Mouse (Mus musculus) embryonic facial prominence, embryonic 15.5 days (tissue): Measurements from ENCODE around the gene Slc39a1. TPM values are rescaled to one million over a fixed set of nuclear protein-coding genes. Genes with fewer than 3 reads are reported as not detected.
"Not testable (repeated sequence)": the region's sequence is repeated elsewhere in the genome, so short reads cannot be mapped to it uniquely, and the experiment has no call there.

Source experiments
- ATAC-seq: fragments of 200-750 bp; cut with Nextera tagmentation; 2 replicates; pipeline ENCODE4 v1.8.0; 2017; ENCODE audit warnings: low read depth, moderate TSS enrichment; ENCODE audit not compliant: insufficient number of reproducible peaks, low FRiP score, low TSS enrichment
- H3K27ac ChIP-seq: fragments of 300-500 bp; sonication (generic); replicated peaks from 2 replicates; pipeline ENCODE4 v1.5.1; 2015; ENCODE audit warnings: mild to moderate bottlenecking, inconsistent platforms
- H3K27me3 ChIP-seq: fragments of 300-500 bp; sonication (generic); 2 replicates; pipeline ENCODE4 v1.6.1; 2015; ENCODE audit warnings: inconsistent platforms
- H3K36me3 ChIP-seq: fragments of 300-500 bp; sonication (generic); 2 replicates; pipeline ENCODE4 v1.6.1; 2015; ENCODE audit warnings: mild to moderate bottlenecking, inconsistent platforms
- H3K4me1 ChIP-seq: fragments of 300-500 bp; sonication (generic); 2 replicates; pipeline ENCODE4 v1.6.1; 2015; ENCODE audit warnings: inconsistent platforms
- H3K4me2 ChIP-seq: fragments of 300-500 bp; sonication (generic); replicated peaks from 2 replicates; pipeline ENCODE4 v1.6.1; 2015; ENCODE audit warnings: mild to moderate bottlenecking, inconsistent platforms
- H3K4me3 ChIP-seq: fragments of 300-500 bp; sonication (generic); replicated peaks from 2 replicates; pipeline ENCODE4 v1.5.1; 2015; ENCODE audit warnings: mild to moderate bottlenecking, inconsistent platforms
- H3K9ac ChIP-seq: fragments of 300-500 bp; sonication (generic); 2 replicates; pipeline ENCODE4 v1.6.1; 2015; ENCODE audit warnings: inconsistent platforms
- H3K9me3 ChIP-seq: fragments of 300-500 bp; sonication (generic); replicated peaks from 2 replicates; pipeline ENCODE4 v1.6.1; 2016; ENCODE audit warnings: inconsistent platforms
- WGBS: fragments of 180-500 bp; shearing (Covaris S2); methylation state at CpG from one replicate; pipeline ENCODE4 v1.1.7; 2015; 5-methylcytosine and 5-hydroxymethylcytosine counted together
- polyA plus RNA-seq: library from polyadenylated mRNA; unstranded; fragments of >200 nt; fragmentation: Nextera tagmentation; extraction: Ambion mirVana; gene quantifications from 2 replicates; pipeline ENCODE4 v1.2.1, GENCODE M21; 2015

Slc39a1 gene
- polyA plus RNA-seq, 1 experiment from 2014 or later = 107 TPM

- no peaks in the 10 kb centered on the region for H3K36me3 ChIP-seq
- H3K4me1 ChIP-seq = peaks cover 27% of the 10 kb centered on the region
- H3K27ac ChIP-seq = peak within 1 kb of the TSS; percentile 80
- no peaks in the 10 kb centered on the region for H3K27me3 ChIP-seq
- ATAC-seq = peak; percentile 69
- peak within 1 kb of the TSS; percentile 13; the same call in 1 of the 2 replicates for H3K9ac ChIP-seq
- H3K4me3 ChIP-seq = peak within 1 kb of the TSS; percentile 41
- no peaks in the 10 kb centered on the region for H3K9me3 ChIP-seq
- peak within 1 kb of the TSS; percentile 56 for H3K4me2 ChIP-seq
- WGBS = 4% methylated on average over 19 of the region's 19 CpGs
Measured at GRCm38 (mm10) chr3:90242984-90243775, 4.8 kb upstream of the Slc39a1 start, which contains the start of gene Creb3l4. TSS of gene Creb3l4 (minus strand) at chr3:90243512.

DNA sequence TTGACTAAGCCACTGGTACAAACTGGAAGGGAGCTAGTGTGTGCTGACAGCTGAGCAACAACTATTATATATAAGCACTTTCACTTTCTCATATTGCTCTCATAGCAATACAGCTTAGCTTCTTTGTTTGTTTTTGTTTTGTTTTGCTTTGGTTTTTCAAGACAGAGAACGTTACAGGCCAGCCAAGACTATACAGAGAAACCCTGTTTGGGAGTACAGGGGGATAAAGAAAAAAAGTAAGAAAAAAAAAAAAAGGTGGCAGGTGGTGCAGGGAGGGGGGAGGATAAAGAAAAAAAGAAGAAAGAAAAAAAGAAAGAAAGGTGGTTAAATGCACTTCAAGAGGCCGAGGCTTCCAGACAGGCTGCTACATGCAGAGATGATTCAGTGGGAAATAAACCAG lies 2.6 kb upstream of the Slc39a1 start:
- Histone ChIP-seq H3K9ac (no peak overlapping the region), H3K9me3 (no peaks in the 10 kb centered on the region), H3K4me1 (peaks cover 30% of the 10 kb centered on the region), H3K4me2 (no peak overlapping the region), H3K4me3 (no peak overlapping the region), H3K27ac (peak overlapping the region; percentile 25; the same call in 1 of the 2 replicates), H3K36me3 (0 out of 2 replicates have a peak, but pooled peaks cover 5% of the 10 kb centered on the region), H3K27me3 (no peaks in the 10 kb centered on the region)
- no peak for ATAC-seq
- 46% methylated on average over 2 of the region's 2 CpGs for WGBS

DNA sequence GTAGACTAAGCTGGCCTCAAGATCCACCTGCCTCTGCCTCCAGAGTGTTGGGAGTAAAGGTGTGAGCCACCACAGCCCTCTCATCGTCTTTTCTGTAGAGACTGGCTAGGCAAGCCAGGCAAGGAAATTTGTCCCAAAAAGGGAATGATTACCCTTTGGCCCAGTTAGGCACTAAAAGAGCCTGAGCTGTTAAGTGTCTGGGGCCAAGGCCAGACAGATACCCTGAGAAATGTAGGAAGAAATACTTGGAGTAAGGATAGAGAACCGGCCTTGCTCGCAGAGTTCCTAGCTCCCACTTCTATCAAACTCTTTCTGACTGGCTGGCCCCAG lies 377 bp upstream of the Slc39a1 start:
- Histone ChIP-seq H3K27me3 (no peaks in the 10 kb centered on the region), H3K9ac (peak overlapping the region; percentile 28; the same call in 1 of the 2 replicates), H3K4me1 (peaks cover 33% of the 10 kb centered on the region), H3K27ac (peak overlapping the region; percentile 93), H3K4me2 (peak overlapping the region; percentile 84), H3K9me3 (no peaks in the 10 kb centered on the region), H3K4me3 (peak overlapping the region; percentile 78), H3K36me3 (peaks cover 19% of the 10 kb centered on the region)
- 2% methylated on average over 3 of the region's 3 CpGs for WGBS
- peak; percentile 7; the same call in 1 of the 2 replicates for ATAC-seq

DNA sequence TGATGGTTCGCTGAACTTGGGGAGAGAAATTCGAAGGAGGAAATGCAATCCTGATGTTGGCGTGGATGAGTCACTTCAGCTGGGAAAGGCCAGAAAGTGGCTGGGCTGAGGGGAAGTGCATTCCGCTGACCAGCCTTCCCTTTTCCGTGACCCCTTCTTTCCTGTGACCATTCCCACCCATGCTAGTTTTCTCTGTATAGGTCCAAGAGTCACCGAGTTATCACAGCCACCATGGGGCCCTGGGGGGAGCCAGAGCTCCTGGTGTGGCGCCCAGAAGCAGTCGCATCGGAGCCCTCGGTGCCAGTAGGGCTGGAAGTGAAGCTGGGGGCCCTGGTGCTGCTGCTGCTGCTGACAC lies 751 bp downstream of the Slc39a1 start:
- peaks cover 19% of the 10 kb centered on the region for H3K36me3 ChIP-seq
- peak overlapping the region; percentile 84 for H3K4me2 ChIP-seq
- peak overlapping the region; percentile 78 for H3K4me3 ChIP-seq
- H3K27ac ChIP-seq = peak overlapping the region; percentile 93
- peaks cover 22% of the 10 kb centered on the region for H3K4me1 ChIP-seq
- ATAC-seq = no peak
- 4% methylated on average over 10 of the region's 10 CpGs for WGBS
- no peaks in the 10 kb centered on the region for H3K27me3 ChIP-seq
- peak overlapping the region; percentile 88 for H3K9ac ChIP-seq
- H3K9me3 ChIP-seq = no peaks in the 10 kb centered on the region

DNA sequence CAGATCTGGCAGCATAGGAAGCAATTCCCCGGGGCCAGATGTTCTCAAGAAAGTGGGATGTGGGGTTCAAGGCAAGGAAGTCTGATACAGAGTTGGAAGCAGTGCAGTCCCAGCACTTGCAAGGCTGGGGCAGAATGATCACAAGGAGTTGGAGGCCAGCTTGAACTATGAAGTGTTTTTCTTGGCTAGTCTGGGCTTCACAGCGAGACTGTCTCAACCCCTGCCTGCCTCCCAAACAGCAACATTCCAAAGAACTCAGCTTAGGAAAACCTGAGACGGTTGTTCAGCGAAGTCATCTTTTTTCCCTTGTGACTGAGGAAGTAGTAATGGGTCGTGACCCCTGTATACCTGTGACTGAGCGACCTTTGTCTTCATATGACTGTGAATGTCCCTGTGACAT lies 2.8 kb downstream of the Slc39a1 start:
- Histone ChIP-seq H3K27ac (no peak overlapping the region), H3K9me3 (no peaks in the 10 kb centered on the region), H3K36me3 (peaks cover 19% of the 10 kb centered on the region), H3K4me2 (no peak overlapping the region), H3K9ac (no peak overlapping the region), H3K4me1 (peaks cover 28% of the 10 kb centered on the region), H3K4me3 (no peak overlapping the region), H3K27me3 (no peaks in the 10 kb centered on the region)
- ATAC-seq = no peak
- 80% methylated on average over 6 of the region's 6 CpGs for WGBS

- not testable (repeated sequence) for H3K27ac ChIP-seq
Measured at GRCm38 (mm10) chr3:90251731-90252226, 3.8 kb downstream of the Slc39a1 start.

GRCm38 (mm10) chr3:90252659-90253058 lies 4.7 kb downstream of the Slc39a1 start:
- H3K9me3 ChIP-seq, ATAC-seq, H3K4me3 ChIP-seq, H3K9ac ChIP-seq, H3K4me2 ChIP-seq, H3K27me3 ChIP-seq, H3K27ac ChIP-seq: not testable (repeated sequence)
- peaks cover 26% of the 10 kb centered on the region for H3K36me3 ChIP-seq
- H3K4me1 ChIP-seq = peaks cover 23% of the 10 kb centered on the region
- whole genome bisulfite sequencing = 92% methylated on average over 2 of the region's 2 CpGs

More at GRCm38 (mm10) chr3:90251731-90252226, 3.8 kb downstream of the Slc39a1 start:
- H3K4me3 ChIP-seq, H3K4me2 ChIP-seq, H3K9ac ChIP-seq, H3K9me3 ChIP-seq, H3K27me3 ChIP-seq, ATAC-seq: not testable (repeated sequence)
- 91% methylated on average over 11 of the region's 12 CpGs for WGBS
- Histone ChIP-seq H3K36me3 (peaks cover 19% of the 10 kb centered on the region), H3K4me1 (peaks cover 26% of the 10 kb centered on the region)

- peaks cover 23% of the 10 kb centered on the region for H3K4me1 ChIP-seq
- not testable (repeated sequence) for H3K27me3 ChIP-seq, H3K9me3 ChIP-seq, H3K4me3 ChIP-seq, H3K4me2 ChIP-seq, ATAC-seq, H3K9ac ChIP-seq, H3K27ac ChIP-seq
- peaks cover 31% of the 10 kb centered on the region for H3K36me3 ChIP-seq
- WGBS = 67% methylated on average over 1 of the region's 1 CpGs
Measured at GRCm38 (mm10) chr3:90253174-90253573, 5.2 kb downstream of the Slc39a1 start.

GRCm38 (mm10) chr3:90253653-90254418 lies 5.9 kb downstream of the Slc39a1 start, which contains the start of gene Crtc2:
TSS of gene Crtc2 (plus strand) at chr3:90254163.
- Histone ChIP-seq H3K27me3 (no peaks in the 10 kb centered on the region), H3K4me2 (peak within 1 kb of the TSS; percentile 76), H3K36me3 (peaks cover 38% of the 10 kb centered on the region), H3K27ac (peak within 1 kb of the TSS; percentile 85), H3K9me3 (no peaks in the 10 kb centered on the region), H3K4me1 (peaks cover 23% of the 10 kb centered on the region), H3K9ac (peak within 1 kb of the TSS; percentile 82), H3K4me3 (peak within 1 kb of the TSS; percentile 95)
- peak; percentile 97 for ATAC-seq
- whole genome bisulfite sequencing = under 1% methylated on average over 40 of the region's 40 CpGs

- Histone ChIP-seq H3K36me3 (peaks cover 45% of the 10 kb centered on the region), H3K9me3 (no peaks in the 10 kb centered on the region), H3K27me3 (no peaks in the 10 kb centered on the region), H3K27ac (peak overlapping the region; percentile 85), H3K4me2 (peak overlapping the region; percentile 76), H3K4me3 (peak overlapping the region; percentile 95), H3K9ac (peak overlapping the region; percentile 82), H3K4me1 (peaks cover 19% of the 10 kb centered on the region)
- ATAC-seq = peak; percentile 63
- under 1% methylated on average over 41 of the region's 41 CpGs for WGBS
Measured at GRCm38 (mm10) chr3:90254419-90255193, 6.6 kb downstream of the Slc39a1 start.
